Mouse (Mus musculus): ENCODE measurements around the gene Plekhd1. TPM values are rescaled to one million over a fixed set of nuclear protein-coding genes. Genes with fewer than 3 reads are reported as not detected.

Plekhd1 gene
- total RNA-seq, 2 experiments from 2014 or later, result 0.29 to 1.1 TPM

DNA sequence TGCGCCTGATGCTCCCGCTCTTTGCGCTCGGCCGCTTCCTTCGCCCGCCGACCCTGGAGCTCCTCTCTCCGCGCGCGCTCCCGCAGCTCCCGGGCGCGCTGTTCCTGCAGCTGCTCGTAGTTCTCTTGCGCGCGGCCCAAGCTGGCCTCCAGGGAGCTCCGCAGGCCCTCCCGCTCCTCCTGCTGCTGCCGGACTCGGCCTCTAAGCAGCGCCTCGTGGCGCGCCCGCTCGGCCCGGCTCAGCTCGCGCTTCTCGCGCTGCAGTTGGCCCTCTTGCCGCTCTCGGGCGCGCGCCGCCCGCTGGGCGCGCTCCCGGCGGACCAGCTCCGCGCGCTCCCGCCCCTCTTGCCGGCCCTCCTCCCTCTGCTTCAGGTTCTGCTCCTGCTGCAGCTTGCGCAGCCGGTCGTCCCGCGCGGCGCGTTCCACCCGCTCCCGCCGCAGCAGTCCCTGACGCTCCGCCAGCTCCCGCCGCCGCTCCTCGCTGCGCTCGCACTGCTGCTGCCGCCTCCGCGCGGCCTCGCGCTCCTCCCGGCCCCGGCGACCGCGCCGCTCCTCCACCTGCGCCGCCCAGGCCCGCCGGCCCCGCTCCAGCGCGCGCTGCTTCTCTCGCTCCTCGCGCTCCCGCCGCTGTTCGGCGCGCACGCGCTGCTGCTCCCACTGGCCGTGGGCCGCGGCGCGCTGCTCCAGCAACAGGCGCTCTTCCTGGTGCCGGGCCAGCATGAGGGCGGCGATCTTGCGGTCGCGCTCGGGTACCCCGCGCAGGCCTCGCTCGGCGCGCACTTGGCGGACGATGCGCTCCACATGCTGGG, 65.6 kb downstream of the Plekhd1 start:
- DNase-seq, result peak; percentile 65

GRCm38 (mm10) chr12:80758559-80759386, 66.4 kb downstream of the Plekhd1 start:
- DNase-seq, result peak; percentile 33

- DNase-seq, result no peak
These were observed 67.0 kb downstream of the Plekhd1 start for GRCm38 (mm10) chr12:80759387-80759712.

DNA sequence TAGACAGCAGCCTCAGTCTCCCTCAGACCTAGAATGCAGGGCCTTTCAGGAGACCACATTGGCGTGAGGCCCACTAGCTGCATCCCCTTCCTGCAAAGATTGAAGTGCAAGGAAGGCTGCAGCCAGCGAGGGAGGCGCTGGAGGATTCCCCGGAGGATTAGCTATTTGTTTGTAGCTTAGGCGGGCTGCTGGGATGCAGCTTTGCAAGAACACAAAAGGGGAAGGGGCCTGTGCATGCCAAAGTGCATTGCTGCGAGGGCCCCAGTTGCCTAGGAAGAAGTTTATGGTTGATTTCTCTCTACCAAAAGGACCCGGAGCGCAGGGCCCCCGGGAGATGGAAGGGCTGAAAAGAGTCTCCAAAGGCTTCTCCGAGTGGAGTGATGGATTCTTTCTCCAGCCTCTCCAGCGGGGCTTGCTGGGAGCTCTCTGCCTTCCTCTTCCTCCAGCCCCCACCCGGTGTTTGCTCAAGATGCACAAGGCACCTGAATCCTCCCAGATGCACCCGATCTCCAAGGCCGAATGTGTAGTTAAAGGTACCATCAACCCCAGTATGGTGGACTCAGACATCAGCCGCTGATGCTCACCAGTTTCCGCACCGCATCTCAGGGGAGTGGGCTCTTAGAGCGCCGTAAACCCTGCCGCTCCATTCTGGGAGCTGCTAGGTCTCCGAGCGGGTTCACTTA, 67.5 kb downstream of the Plekhd1 start:
- DNase-seq, result peak; percentile 23

GRCm38 (mm10) chr12:80760396-80760801, 68.0 kb downstream of the Plekhd1 start, which contains the start of gene Ccdc177:
Ccdc177 (minus strand) TSS chr12:80760687.
- peak; percentile 83 for DNase-seq

- no peak for DNase-seq
These were observed 70.6 kb downstream of the Plekhd1 start for GRCm38 (mm10) chr12:80762982-80763381.

- DNase-seq, result no peak
These were observed 71.7 kb downstream of the Plekhd1 start for GRCm38 (mm10) chr12:80764116-80764515.

DNA sequence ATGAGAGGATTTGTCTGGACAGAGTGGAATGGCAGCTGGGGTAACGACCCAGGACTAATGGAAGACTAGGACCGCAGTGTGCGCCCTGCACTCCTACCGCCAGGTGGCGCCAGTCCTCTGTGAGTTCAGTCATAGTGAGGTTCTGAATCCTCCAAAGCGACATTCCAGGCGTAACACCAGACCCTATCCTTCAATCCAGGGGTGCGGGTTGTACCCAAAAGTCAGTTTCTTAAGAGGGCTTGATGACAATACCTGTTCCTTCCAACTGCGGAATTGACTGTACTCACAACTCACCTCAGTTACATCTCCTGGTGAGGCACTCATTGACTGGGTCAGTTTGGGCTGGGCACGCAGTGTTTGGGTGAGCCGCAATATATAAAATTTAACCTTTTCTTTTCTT, 77.3 kb downstream of the Plekhd1 start:
- DNase-seq, result peak; percentile 86

Other genes starting within 250 kb of the Plekhd1 start
- gene Exd2, start 229.5 kb upstream of the Plekhd1 start, total RNA-seq (2021), result 10 to 100 TPM; 10.0 to 10.9 TPM
- 10 to 100 TPM; 15.7 to 17.8 TPM for gene Galnt16, start 174.3 kb upstream of the Plekhd1 start, total RNA-seq (2021)
- 10 to 100 TPM; 25.0 to 28.8 TPM for gene Slc39a9, start 48.7 kb upstream of the Plekhd1 start, total RNA-seq (2021)
- 10 to 100 TPM; 78.2 to 86.6 TPM for gene Erh, start 48.2 kb upstream of the Plekhd1 start, total RNA-seq (2021)
- gene Ccdc177, start 68.1 kb downstream of the Plekhd1 start, total RNA-seq (2021), result under 1 TPM; 0.05 to 0.10 TPM
- gene Susd6, start 97.9 kb downstream of the Plekhd1 start, total RNA-seq (2021), result 10 to 100 TPM; 46.3 to 49.6 TPM

All from heart, postnatal 4 days (tissue).